Mouse (Mus musculus) forebrain, embryonic 13.5 days (tissue): ENCODE measurements at regions not wholly inside any gene's neighbourhood (a gene's known extent, or its start where the extent isn't known, plus 50 kb on each side); places are given as distances from the start of the nearest gene placed in this dataset.

Experiments
- ATAC-seq: fragments of 200-750 bp; cut with Nextera tagmentation; 2 replicates; pipeline ENCODE4 v1.8.0; 2017
- H3K27ac ChIP-seq: fragments of 300-500 bp; sonication (generic); 2 replicates; pipeline ENCODE4 v1.5.1; 2015; ENCODE audit warnings: inconsistent platforms, mild to moderate bottlenecking, moderate library complexity
- H3K27me3 ChIP-seq: fragments of 300-500 bp; sonication (generic); 2 replicates; pipeline ENCODE4 v1.6.1; 2015; ENCODE audit warnings: mild to moderate bottlenecking, inconsistent platforms
- H3K36me3 ChIP-seq: fragments of 300-500 bp; sonication (generic); 2 replicates; pipeline ENCODE4 v1.6.1; 2015; ENCODE audit warnings: mild to moderate bottlenecking, inconsistent platforms; ENCODE audit not compliant: poor library complexity, severe bottlenecking
- H3K4me1 ChIP-seq: fragments of 300-500 bp; sonication (generic); 2 replicates; pipeline ENCODE4 v1.6.1; 2015; ENCODE audit warnings: inconsistent platforms
- H3K4me2 ChIP-seq: fragments of 300-500 bp; sonication (generic); 2 replicates; pipeline ENCODE4 v1.6.1; 2015; ENCODE audit warnings: inconsistent platforms, mild to moderate bottlenecking, moderate library complexity
- H3K4me3 ChIP-seq: fragments of 300-500 bp; sonication (generic); 2 replicates; pipeline ENCODE4 v1.5.1; 2015; ENCODE audit warnings: mild to moderate bottlenecking, inconsistent platforms
- H3K9ac ChIP-seq: fragments of 300-500 bp; sonication (generic); 2 replicates; pipeline ENCODE4 v1.6.1; 2015; ENCODE audit warnings: mild to moderate bottlenecking, inconsistent platforms
- H3K9me3 ChIP-seq: fragments of 300-500 bp; sonication (generic); replicated peaks from 2 replicates; pipeline ENCODE4 v1.6.1; 2016; ENCODE audit warnings: inconsistent platforms
- WGBS: fragments of 180-500 bp; shearing (Covaris S2); methylation state at CpG from one replicate; pipeline ENCODE4 v1.1.7; 2015; 5-methylcytosine and 5-hydroxymethylcytosine counted together

DNA sequence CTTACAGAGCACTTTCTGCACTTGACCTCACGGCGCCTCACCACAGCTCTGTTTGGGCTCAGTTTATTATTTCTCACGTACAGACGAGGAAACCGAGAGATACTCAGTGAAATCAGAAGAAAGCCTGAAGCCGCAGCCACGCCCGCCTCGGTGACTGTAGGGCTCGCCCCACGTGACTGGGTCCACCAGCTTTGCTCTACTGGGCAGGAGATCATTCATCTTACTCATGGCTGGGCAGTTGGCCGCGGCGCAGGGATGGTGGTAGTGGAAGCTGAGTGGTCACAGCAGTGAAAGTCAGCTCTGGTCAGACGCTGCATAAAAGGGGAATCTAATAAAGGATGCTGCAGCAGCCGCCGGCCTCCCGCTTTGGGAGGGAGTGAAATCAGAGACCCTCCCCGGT is 135.2 kb upstream of the Tsc22d1 start:
- H3K9me3 ChIP-seq: no peaks in the 10 kb centered on the region
- no peak overlapping the region for H3K4me3 ChIP-seq
- H3K4me2 ChIP-seq: no peak overlapping the region
- no peak overlapping the region for H3K27ac ChIP-seq
- no peaks in the 10 kb centered on the region for H3K4me1 ChIP-seq
- no peaks in the 10 kb centered on the region for H3K36me3 ChIP-seq
- ATAC-seq: no peak
- H3K27me3 ChIP-seq: no peaks in the 10 kb centered on the region
- 88% methylated on average over 19 of the region's 19 CpGs for whole genome bisulfite sequencing
- no peak overlapping the region for H3K9ac ChIP-seq

- H3K4me1 ChIP-seq: no peaks in the 10 kb centered on the region
- H3K4me2 ChIP-seq: no peak overlapping the region
- H3K4me3 ChIP-seq: no peak overlapping the region
- H3K9me3 ChIP-seq: no peaks in the 10 kb centered on the region
- no peaks in the 10 kb centered on the region for H3K36me3 ChIP-seq
- no peaks in the 10 kb centered on the region for H3K27me3 ChIP-seq
- no peak for ATAC-seq
- no peak overlapping the region for H3K27ac ChIP-seq
- H3K9ac ChIP-seq: no peak overlapping the region
- WGBS: 60% methylated on average over 5 of the region's 5 CpGs
Measured at GRCm38 (mm10) chr14:76281867-76282266, 132.9 kb upstream of the Tsc22d1 start.

GRCm38 (mm10) chr14:76287768-76288167 is 127.0 kb upstream of the Tsc22d1 start:
- no peaks in the 10 kb centered on the region for H3K9me3 ChIP-seq
- H3K9ac ChIP-seq: no peak overlapping the region
- H3K36me3 ChIP-seq: no peaks in the 10 kb centered on the region
- no peak overlapping the region for H3K4me2 ChIP-seq
- H3K4me3 ChIP-seq: no peak overlapping the region
- 92% methylated on average over 8 of the region's 8 CpGs for WGBS
- no peaks in the 10 kb centered on the region for H3K27me3 ChIP-seq
- H3K27ac ChIP-seq: no peak overlapping the region
- H3K4me1 ChIP-seq: no peaks in the 10 kb centered on the region
- no peak for ATAC-seq

DNA sequence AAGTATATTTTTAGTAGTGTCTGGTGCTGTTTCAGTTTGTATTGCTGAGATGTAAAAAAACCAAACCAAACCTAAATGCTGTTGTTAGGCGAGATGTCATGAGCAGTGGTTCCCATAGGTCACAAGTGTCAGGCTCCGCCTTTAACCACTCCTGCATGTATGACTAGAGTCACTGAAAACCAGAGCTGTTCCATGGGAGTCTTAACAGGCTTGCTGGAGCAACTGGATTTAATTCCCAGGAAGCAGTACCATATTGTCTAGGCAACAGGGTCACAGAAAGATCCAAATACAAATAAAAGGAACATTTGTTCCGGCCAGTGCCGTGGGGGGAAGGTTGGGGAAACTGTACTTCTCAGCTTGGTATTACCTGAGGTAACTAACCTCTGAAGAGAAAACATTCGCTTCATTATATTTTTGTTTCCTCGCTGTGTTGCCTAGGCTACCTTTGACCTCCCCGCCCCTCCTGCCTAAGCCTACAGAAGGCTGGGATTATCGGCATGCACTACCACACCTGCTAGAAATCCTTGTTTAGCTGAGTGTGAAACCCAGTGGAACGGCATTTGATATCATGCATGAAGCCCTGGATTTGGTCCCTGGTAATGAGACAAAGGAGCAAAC is 124.3 kb upstream of the Tsc22d1 start:
- H3K9ac ChIP-seq: no peak overlapping the region
- no peaks in the 10 kb centered on the region for H3K4me1 ChIP-seq
- ATAC-seq: no peak
- no peaks in the 10 kb centered on the region for H3K9me3 ChIP-seq
- H3K4me3 ChIP-seq: no peak overlapping the region
- H3K27me3 ChIP-seq: no peaks in the 10 kb centered on the region
- H3K36me3 ChIP-seq: no peaks in the 10 kb centered on the region
- H3K4me2 ChIP-seq: no peak overlapping the region
- 61% methylated on average over 9 of the region's 9 CpGs for WGBS
- H3K27ac ChIP-seq: no peak overlapping the region

- no peak for ATAC-seq
- Histone ChIP-seq H3K36me3 (no peaks in the 10 kb centered on the region), H3K4me3 (no peak overlapping the region), H3K4me1 (no peaks in the 10 kb centered on the region), H3K27me3 (no peaks in the 10 kb centered on the region), H3K4me2 (no peak overlapping the region), H3K27ac (no peak overlapping the region), H3K9ac (no peak overlapping the region), H3K9me3 (no peaks in the 10 kb centered on the region)
- WGBS: 76% methylated on average over 4 of the region's 4 CpGs
Measured at GRCm38 (mm10) chr14:76292211-76292610, 122.5 kb upstream of the Tsc22d1 start.

DNA sequence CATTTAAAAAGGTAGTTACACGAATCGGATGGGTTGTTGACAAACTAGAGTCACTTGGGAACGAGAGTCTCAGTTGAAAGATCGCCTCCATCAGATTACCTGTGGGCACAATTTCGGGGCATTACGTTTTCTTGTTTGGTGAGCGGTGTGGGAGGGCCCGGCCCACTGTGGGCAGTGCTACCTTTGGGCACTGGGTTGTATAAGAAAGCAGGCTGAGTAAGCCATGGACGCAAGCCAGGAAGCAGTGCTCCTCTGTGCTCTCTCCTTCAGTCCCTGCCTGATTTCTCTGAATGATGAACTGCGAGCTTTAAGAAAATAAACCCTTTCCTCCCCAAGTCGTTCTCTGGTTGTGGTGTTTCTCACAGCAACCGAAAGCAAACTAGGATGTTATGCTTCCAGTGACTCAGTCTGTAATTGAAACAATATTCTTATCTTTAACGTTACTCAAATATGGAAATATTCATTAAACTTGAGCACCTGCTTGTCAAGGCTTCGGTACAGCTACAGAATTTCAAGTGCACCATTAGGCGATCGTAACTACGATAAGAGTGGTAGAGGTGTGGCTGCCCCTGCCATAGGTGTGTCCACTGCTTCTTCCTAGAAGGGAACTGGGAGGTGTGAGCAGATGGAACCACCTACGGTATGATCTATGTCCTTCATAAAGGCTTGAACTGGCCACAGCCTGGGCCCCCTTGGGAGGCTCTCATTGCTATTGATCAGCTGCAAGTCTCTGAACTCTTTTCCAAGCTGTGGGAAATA is 119.2 kb upstream of the Tsc22d1 start:
- Histone ChIP-seq H3K4me3 (no peak overlapping the region), H3K36me3 (no peaks in the 10 kb centered on the region), H3K9me3 (no peaks in the 10 kb centered on the region), H3K27me3 (no peaks in the 10 kb centered on the region), H3K9ac (no peak overlapping the region), H3K4me1 (no peaks in the 10 kb centered on the region), H3K4me2 (no peak overlapping the region), H3K27ac (no peak overlapping the region)
- 90% methylated on average over 18 of the region's 18 CpGs for WGBS
- ATAC-seq: no peak

DNA sequence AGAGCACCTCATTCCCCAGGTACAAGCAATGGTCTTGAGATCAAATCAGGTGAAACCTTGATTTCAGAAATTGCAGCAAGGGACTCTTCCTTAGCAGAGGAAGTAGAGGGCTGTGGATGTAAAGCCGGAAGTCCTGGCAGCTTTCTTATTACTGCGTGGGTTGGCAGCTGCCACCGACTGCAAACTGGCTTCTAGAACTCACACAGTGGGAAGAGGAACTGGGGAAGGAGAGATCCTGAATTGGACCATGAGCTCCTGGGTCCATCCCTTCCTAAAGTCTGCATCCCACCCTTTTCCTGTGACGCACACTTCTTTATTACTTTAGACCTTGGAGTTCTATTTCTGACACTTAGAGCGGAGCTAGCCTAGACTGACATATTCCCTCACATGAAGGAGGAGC is 116.9 kb upstream of the Tsc22d1 start:
- no peak overlapping the region for H3K4me3 ChIP-seq
- H3K4me2 ChIP-seq: no peak overlapping the region
- H3K27ac ChIP-seq: no peak overlapping the region
- H3K9ac ChIP-seq: no peak overlapping the region
- no peaks in the 10 kb centered on the region for H3K36me3 ChIP-seq
- H3K9me3 ChIP-seq: no peaks in the 10 kb centered on the region
- H3K27me3 ChIP-seq: no peaks in the 10 kb centered on the region
- ATAC-seq: no peak
- 96% methylated on average over 5 of the region's 5 CpGs for WGBS
- no peaks in the 10 kb centered on the region for H3K4me1 ChIP-seq

DNA sequence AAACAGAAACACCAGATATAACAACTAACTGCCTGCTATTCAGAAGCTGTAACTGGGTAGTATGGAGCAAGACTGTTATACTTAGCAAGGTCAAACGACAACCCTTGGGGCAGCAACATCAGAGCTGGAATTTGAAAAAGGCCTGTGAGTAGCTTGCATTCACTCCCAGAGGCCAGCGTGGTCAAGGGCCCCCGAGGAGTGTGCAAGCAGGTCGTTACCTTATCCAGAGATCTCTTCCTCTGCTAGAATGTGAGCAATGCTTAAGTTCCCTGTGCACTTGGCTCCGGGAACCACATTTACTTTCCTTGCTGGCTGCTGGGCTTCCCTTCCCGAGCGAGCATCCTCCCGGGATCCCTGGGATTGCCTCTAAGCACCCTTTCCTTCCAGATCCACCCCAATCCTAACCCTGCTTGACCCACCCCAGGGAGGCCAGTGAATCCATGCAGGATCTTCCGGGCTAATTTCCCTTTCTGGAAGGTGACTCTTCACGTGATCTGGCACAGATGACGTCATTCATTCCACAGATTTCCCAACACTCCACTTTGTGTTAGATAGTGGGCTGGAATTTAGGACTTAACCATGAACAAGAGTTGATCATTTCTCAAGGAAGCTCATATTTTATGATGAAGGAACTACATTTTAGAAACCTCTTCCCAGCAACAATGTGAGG is 112.3 kb upstream of the Tsc22d1 start:
- WGBS: 82% methylated on average over 11 of the region's 11 CpGs
- no peaks in the 10 kb centered on the region for H3K36me3 ChIP-seq
- H3K27ac ChIP-seq: no peak overlapping the region
- H3K9me3 ChIP-seq: no peaks in the 10 kb centered on the region
- no peaks in the 10 kb centered on the region for H3K27me3 ChIP-seq
- no peak overlapping the region for H3K4me3 ChIP-seq
- peaks cover 1% of the 10 kb centered on the region; the same call in 1 of the 2 replicates for H3K4me1 ChIP-seq
- H3K9ac ChIP-seq: no peak overlapping the region
- no peak for ATAC-seq
- no peak overlapping the region for H3K4me2 ChIP-seq

DNA sequence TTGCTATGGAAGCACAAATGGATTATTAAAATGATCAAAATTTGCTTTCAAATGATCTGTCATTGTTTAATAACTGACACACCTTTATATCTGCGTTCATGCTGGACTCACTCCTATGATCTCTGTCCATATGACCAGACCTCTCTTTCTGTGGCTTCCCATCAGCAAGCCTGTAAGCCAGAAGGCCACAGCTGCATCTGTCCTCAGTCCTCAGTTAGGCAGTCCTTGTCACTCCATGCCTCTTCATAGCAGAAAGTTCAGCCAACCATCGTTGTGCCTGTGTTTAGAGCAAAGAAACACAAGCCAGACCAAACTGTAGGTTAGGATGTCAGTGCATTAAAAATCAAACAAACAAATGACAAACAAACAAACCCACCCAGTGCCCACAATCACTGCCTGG is 107.2 kb upstream of the Tsc22d1 start:
- ATAC-seq: no peak
- H3K27me3 ChIP-seq: no peaks in the 10 kb centered on the region
- H3K27ac ChIP-seq: no peak overlapping the region
- no peaks in the 10 kb centered on the region for H3K9me3 ChIP-seq
- no peak overlapping the region for H3K4me2 ChIP-seq
- H3K36me3 ChIP-seq: no peaks in the 10 kb centered on the region
- WGBS: 52% methylated on average over 2 of the region's 2 CpGs
- peaks cover 32% of the 10 kb centered on the region for H3K4me1 ChIP-seq
- H3K4me3 ChIP-seq: no peak overlapping the region
- no peak overlapping the region for H3K9ac ChIP-seq

DNA sequence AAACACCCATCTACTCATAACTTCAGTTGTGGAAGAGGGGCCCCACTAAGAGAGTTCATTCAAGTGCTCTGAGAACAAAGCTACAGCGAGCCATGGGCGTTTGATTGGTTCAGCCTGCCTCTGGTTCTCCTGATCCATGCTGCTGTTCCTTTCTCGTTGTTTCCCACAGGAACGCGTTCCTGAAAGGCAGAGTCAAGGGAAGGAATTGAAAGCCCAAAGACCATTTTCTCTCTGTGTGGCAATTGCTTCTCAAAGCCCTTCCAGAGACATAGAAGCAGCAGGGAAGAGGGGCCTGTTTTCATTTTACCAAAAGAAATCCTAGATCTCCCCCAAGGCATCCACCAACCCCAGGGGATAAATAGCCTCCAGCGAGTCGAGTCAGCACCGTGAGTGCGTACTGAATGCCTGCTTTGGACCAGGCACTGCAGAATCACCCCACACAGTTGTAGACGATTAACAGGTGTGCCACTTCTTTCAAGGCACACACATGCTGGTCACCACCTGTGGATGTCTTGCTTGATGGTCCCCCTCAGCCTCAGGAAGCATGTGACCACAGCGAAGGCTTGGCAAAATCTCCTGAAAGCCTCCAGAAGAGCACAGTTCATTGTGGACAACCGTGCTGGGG is 106.5 kb upstream of the Tsc22d1 start:
- Histone ChIP-seq H3K27me3 (no peaks in the 10 kb centered on the region), H3K36me3 (no peaks in the 10 kb centered on the region), H3K9me3 (no peaks in the 10 kb centered on the region), H3K4me3 (peak overlapping the region; percentile 26), H3K27ac (peak overlapping the region; percentile 69), H3K4me2 (peak overlapping the region; percentile 53), H3K4me1 (peaks cover 39% of the 10 kb centered on the region), H3K9ac (peak overlapping the region; percentile 51)
- WGBS: 8% methylated on average over 12 of the region's 12 CpGs
- ATAC-seq: peak; percentile 19; the same call in 1 of the 2 replicates

DNA sequence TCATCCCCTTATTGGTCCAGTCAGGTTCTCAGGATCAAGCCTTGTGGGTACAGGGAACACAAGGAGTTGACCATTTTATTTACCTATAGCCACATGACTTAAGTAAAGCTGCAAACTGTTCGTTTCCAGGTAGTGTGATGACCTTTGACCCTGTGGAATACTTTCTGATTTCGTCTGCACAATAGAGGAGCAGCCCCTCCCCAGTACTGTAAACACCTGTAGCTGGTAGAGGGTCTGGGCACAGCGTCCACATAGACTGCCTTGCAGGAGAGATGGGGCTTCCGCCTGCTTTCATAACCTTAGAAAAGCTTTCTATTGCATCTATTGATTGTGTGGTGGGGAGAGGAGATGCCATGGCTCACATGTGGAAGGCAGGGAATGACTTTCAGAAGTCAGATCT is 105.2 kb upstream of the Tsc22d1 start:
- H3K9me3 ChIP-seq: no peaks in the 10 kb centered on the region
- H3K9ac ChIP-seq: no peak overlapping the region
- ATAC-seq: no peak
- H3K36me3 ChIP-seq: no peaks in the 10 kb centered on the region
- peak overlapping the region; percentile 57 for H3K27ac ChIP-seq
- no peaks in the 10 kb centered on the region for H3K27me3 ChIP-seq
- H3K4me3 ChIP-seq: no peak overlapping the region
- H3K4me1 ChIP-seq: peaks cover 49% of the 10 kb centered on the region
- WGBS: 81% methylated on average over 4 of the region's 4 CpGs
- H3K4me2 ChIP-seq: peak overlapping the region; percentile 5; the same call in 1 of the 2 replicates

DNA sequence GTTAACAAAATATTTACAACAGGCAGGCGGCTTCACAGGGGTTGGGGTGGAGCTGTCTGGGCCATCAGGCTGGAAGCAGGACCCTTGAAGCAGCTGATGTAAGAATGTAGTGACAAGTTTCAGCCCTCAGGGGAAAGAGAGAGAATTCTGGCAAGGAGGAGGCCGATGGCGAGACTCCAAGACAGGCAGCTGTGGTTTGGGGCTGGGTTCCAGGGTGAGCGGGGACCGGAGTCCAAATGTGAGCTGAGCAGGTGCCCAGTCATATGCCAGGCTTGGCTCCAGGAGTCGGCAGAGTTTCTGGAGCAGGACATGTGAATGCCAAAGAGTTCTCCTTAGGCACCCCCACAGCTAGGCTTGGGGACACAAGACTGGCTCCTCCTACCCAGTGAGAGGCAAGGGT is 104.5 kb upstream of the Tsc22d1 start:
- no peaks in the 10 kb centered on the region for H3K9me3 ChIP-seq
- 46% methylated on average over 6 of the region's 6 CpGs for WGBS
- H3K27me3 ChIP-seq: no peaks in the 10 kb centered on the region
- 0 out of 2 replicates have a peak overlapping the region, but pooled peaks have one; percentile 5 for H3K4me2 ChIP-seq
- peak; percentile 81 for ATAC-seq
- H3K4me3 ChIP-seq: no peak overlapping the region
- H3K36me3 ChIP-seq: no peaks in the 10 kb centered on the region
- H3K9ac ChIP-seq: no peak overlapping the region
- peaks cover 49% of the 10 kb centered on the region for H3K4me1 ChIP-seq
- peak overlapping the region; percentile 32; the same call in 1 of the 2 replicates for H3K27ac ChIP-seq
